Mouse (Mus musculus) MEL (cell line): ENCODE data around the gene Dctd. TPM values are rescaled to one million over a fixed set of nuclear protein-coding genes. Genes with fewer than 3 reads are reported as not detected.

Experiments
- DNase-seq: peaks from one replicate; pipeline ENCODE4 v3.0.0; 2011; ENCODE audit warnings: low read depth, low spot score
- H3K27ac ChIP-seq: 2 replicates; pipeline ENCODE4 v1.5.1; 2012; ENCODE audit warnings: low read depth, mild to moderate bottlenecking, control low read depth, low read length, moderate library complexity; ENCODE audit not compliant: control insufficient read depth
- H3K27me3 ChIP-seq, 2 experiments: fragments of 150-350 bp in 1 of 2; sonication (generic) in 1 of 2; 2 replicates each; pipeline ENCODE4 v1.6.1; 2012; ENCODE audit warnings: low read length in 2 of 2, mild to moderate bottlenecking in 2 of 2, improper control_type of control experiment in 1 of 2, moderate library complexity in 1 of 2; ENCODE audit not compliant: insufficient read depth in 2 of 2, control insufficient read depth in 1 of 2
- H3K36me3 ChIP-seq, 2 experiments: 2 replicates each; pipeline ENCODE4 v1.6.1; 2012 to 2014; ENCODE audit warnings: low read length in 2 of 2, improper control_type of control experiment in 1 of 2, inconsistent platforms in 1 of 2, mild to moderate bottlenecking in 1 of 2; ENCODE audit not compliant: insufficient read depth in 2 of 2, control insufficient read depth in 1 of 2
- H3K4me1 ChIP-seq, 2 experiments: fragments of 150-350 bp in 1 of 2; sonication (generic) in 1 of 2; 2 replicates each; pipeline ENCODE4 v1.6.1; 2012; ENCODE audit warnings: low read length in 2 of 2, improper control_type of control experiment in 1 of 2, mild to moderate bottlenecking in 1 of 2; ENCODE audit not compliant: insufficient read depth in 2 of 2, control insufficient read depth in 1 of 2
- H3K4me3 ChIP-seq, 2 experiments: fragments of 150-350 bp in 1 of 2; sonication (generic) in 1 of 2; 2 replicates each; pipeline ENCODE4 v1.5.1; 2012; ENCODE audit warnings: low read depth in 2 of 2, low read length in 2 of 2, mild to moderate bottlenecking in 2 of 2, moderate library complexity in 2 of 2, control low read depth in 1 of 2, improper control_type of control experiment in 1 of 2; ENCODE audit not compliant: control insufficient read depth in 1 of 2, insufficient read depth in 1 of 2
- H3K79me2 ChIP-seq: 2 replicates; pipeline ENCODE4 v1.6.1; 2012; ENCODE audit warnings: mild to moderate bottlenecking, low read length, moderate library complexity; ENCODE audit not compliant: control insufficient read depth, poor library complexity, insufficient read depth
- H3K9ac ChIP-seq: 2 replicates; pipeline ENCODE4 v1.6.1; 2012; ENCODE audit warnings: low read depth, mild to moderate bottlenecking, control low read depth, low read length, moderate library complexity; ENCODE audit not compliant: control insufficient read depth, poor library complexity, severe bottlenecking
- H3K9me3 ChIP-seq: fragments of 150-350 bp; sonication (generic); replicated peaks from 2 replicates; pipeline ENCODE4 v1.6.1; 2012; ENCODE audit warnings: mild to moderate bottlenecking, low read length, improper control_type of control experiment, moderate library complexity; ENCODE audit not compliant: insufficient read depth
- CHD1 ChIP-seq: IDR thresholded peaks from 2 replicates; pipeline ENCODE4 v1.6.1; 2012; ENCODE audit warnings: low read depth, mild to moderate bottlenecking, inconsistent platforms, low read length, improper control_type of control experiment
- CHD2 ChIP-seq: IDR thresholded peaks from 2 replicates; pipeline ENCODE4 v1.6.1; 2011; ENCODE audit warnings: low read length, improper control_type of control experiment
- CTCF ChIP-seq, 3 experiments: IDR thresholded peaks in 2 of 3; conservative IDR thresholded peaks in 1 of 3; 2 replicates each; pipeline ENCODE4 v1.5.1; 2011 to 2012; ENCODE audit warnings: low read length in 3 of 3, low read depth in 2 of 3, mild to moderate bottlenecking in 2 of 3, improper control_type of control experiment in 1 of 3, inconsistent platforms in 1 of 3, mixed read lengths in 1 of 3, moderate library complexity in 1 of 3; ENCODE audit not compliant: control insufficient read depth in 1 of 3, insufficient read depth in 1 of 3, poor library complexity in 1 of 3, severe bottlenecking in 1 of 3
- ELF1 ChIP-seq: IDR thresholded peaks from 2 replicates; pipeline ENCODE4 v1.6.1; 2014; ENCODE audit warnings: low read depth, mild to moderate bottlenecking, inconsistent platforms, low read length, improper control_type of control experiment, moderate library complexity
- GABPA ChIP-seq: IDR thresholded peaks from 2 replicates; pipeline ENCODE4 v1.6.1; 2012; ENCODE audit warnings: low read depth, mild to moderate bottlenecking, inconsistent platforms, low read length, improper control_type of control experiment, moderate library complexity
- KAT2A ChIP-seq: conservative IDR thresholded peaks from 2 replicates; pipeline ENCODE4 v1.6.1; 2012; ENCODE audit warnings: low read depth, low read length, improper control_type of control experiment, inconsistent platforms
- MAX ChIP-seq: IDR thresholded peaks from 2 replicates; pipeline ENCODE4 v1.6.1; 2011; ENCODE audit warnings: low read length, improper control_type of control experiment
- MEF2A ChIP-seq: IDR thresholded peaks from 2 replicates; pipeline ENCODE4 v1.6.1; 2014; ENCODE audit warnings: low read depth, mild to moderate bottlenecking, inconsistent platforms, low read length, improper control_type of control experiment; ENCODE audit not compliant: poor library complexity, insufficient replicate concordance, severe bottlenecking; ENCODE audit errors: extremely low read depth
- MXI1 ChIP-seq: IDR thresholded peaks from 2 replicates; pipeline ENCODE4 v1.6.1; 2011; ENCODE audit warnings: mild to moderate bottlenecking, low read depth, low read length, improper control_type of control experiment
- MYB ChIP-seq: IDR thresholded peaks from 2 replicates; pipeline ENCODE4 v1.6.1; 2011; ENCODE audit warnings: mild to moderate bottlenecking, low read depth, low read length, improper control_type of control experiment
- MYC ChIP-seq: IDR thresholded peaks from 2 replicates; pipeline ENCODE4 v1.6.1; 2011; ENCODE audit warnings: low read depth, mild to moderate bottlenecking, low read length, improper control_type of control experiment, moderate library complexity
- POLR2A ChIP-seq, 2 experiments: IDR thresholded peaks; 2 replicates each; pipeline ENCODE4 v1.6.1; 2011 to 2012; ENCODE audit warnings: low read length in 2 of 2, mild to moderate bottlenecking in 2 of 2, control low read depth in 1 of 2, improper control_type of control experiment in 1 of 2, low read depth in 1 of 2, moderate library complexity in 1 of 2; ENCODE audit not compliant: control insufficient read depth in 1 of 2, insufficient read depth in 1 of 2, poor library complexity in 1 of 2
- POLR2AphosphoS2 ChIP-seq: IDR thresholded peaks from 2 replicates; pipeline ENCODE4 v1.6.1; 2011; ENCODE audit warnings: low read length, improper control_type of control experiment
- RCOR1 ChIP-seq: IDR thresholded peaks from 2 replicates; pipeline ENCODE4 v1.6.1; 2012; ENCODE audit warnings: low read depth, mild to moderate bottlenecking, inconsistent platforms, low read length, improper control_type of control experiment
- SIN3A ChIP-seq: IDR thresholded peaks from 2 replicates; pipeline ENCODE4 v1.6.1; 2012; ENCODE audit warnings: low read length, improper control_type of control experiment, inconsistent platforms
- TBP ChIP-seq: IDR thresholded peaks from 2 replicates; pipeline ENCODE4 v1.8.0; 2011; ENCODE audit warnings: low read depth, low read length, improper control_type of control experiment
- UBTF ChIP-seq: IDR thresholded peaks from 2 replicates; pipeline ENCODE4 v1.6.1; 2012; ENCODE audit warnings: low read depth, mild to moderate bottlenecking, inconsistent platforms, low read length, improper control_type of control experiment, moderate library complexity, borderline replicate concordance; ENCODE audit not compliant: insufficient read depth
- USF2 ChIP-seq, 2 experiments: IDR thresholded peaks; 2 replicates each; pipeline ENCODE4 v1.6.1; 2011 to 2012; ENCODE audit warnings: improper control_type of control experiment in 2 of 2, low read length in 2 of 2, borderline replicate concordance in 1 of 2, inconsistent platforms in 1 of 2, low read depth in 1 of 2, mild to moderate bottlenecking in 1 of 2; ENCODE audit not compliant: insufficient read depth in 1 of 2
- ZMIZ1 ChIP-seq: IDR thresholded peaks from 2 replicates; pipeline ENCODE4 v1.6.1; 2012; ENCODE audit warnings: low read depth, mild to moderate bottlenecking, inconsistent platforms, low read length, improper control_type of control experiment, moderate library complexity
- ZNF384 ChIP-seq: IDR thresholded peaks from 2 replicates; pipeline ENCODE4 v1.6.1; 2012; ENCODE audit warnings: low read depth, mild to moderate bottlenecking, inconsistent platforms, low read length, improper control_type of control experiment
- polyA plus RNA-seq, 2 experiments: library from polyadenylated mRNA; stranded (reverse) in 1 of 2; unstranded in 1 of 2; fragments of >175 nt in 1 of 2; fragments of >200 nt in 1 of 2; gene quantifications; 2 replicates each; pipeline versions ENCODE4 v1.2.1 to v1.2.4; 2012; ENCODE audit warnings: low replicate concordance in 2 of 2, low read depth in 1 of 2; ENCODE audit not compliant: insufficient read length in 2 of 2, insufficient read depth in 1 of 2, missing spikeins in 1 of 2
- total RNA-seq: library from RNA; depleted of rRNA; stranded (reverse); fragments of 300-350 nt; gene quantifications from 2 replicates; pipeline ENCODE4 v1.2.3, GENCODE M21; 2012

The Dctd gene
- total and polyA plus RNA-seq, 3 experiments = 59.5 to 79.9 (median 78.0) TPM

GRCm38 (mm10) chr8:48137651-48137937, 38.7 kb downstream of the Dctd start:
- no peaks in the 10 kb centered on the region; a peak in 2 of 4 replicates for H3K36me3 ChIP-seq
- H3K27ac ChIP-seq = no peak overlapping the region
- TF ChIP-seq POLR2AphosphoS2 (no peak), POLR2A (IDR thresholded peaks at IDR 0.05; ENCODE audit: control insufficient read depth in 1 of 2, insufficient read depth in 1 of 2, low read depth in 1 of 2, low read length in 2 of 2, poor library complexity in 1 of 2) (no peak), RCOR1 (no peak), ZMIZ1 (no peak), USF2 (IDR thresholded peaks at IDR 0.05; ENCODE audit: borderline replicate concordance in 1 of 2, insufficient read depth in 1 of 2, low read depth in 1 of 2, low read length in 2 of 2) (no peak), TBP (no peak), MXI1 (no peak), GABPA (no peak), CHD1 (no peak), SIN3A (no peak), CTCF (IDR thresholded peaks at IDR 0.05 in 2 of 3, conservative IDR thresholded peaks at IDR 0.05 in 1 of 3; ENCODE audit: control insufficient read depth in 1 of 3, insufficient read depth in 1 of 3, low read depth in 2 of 3, low read length in 3 of 3, poor library complexity in 1 of 3, severe bottlenecking in 1 of 3) (no peak), KAT2A (no peak), UBTF (no peak), MAX (no peak), ZNF384 (no peak), MYC (no peak)
- H3K9me3 ChIP-seq = no peaks in the 10 kb centered on the region
- no peak for DNase-seq
- no peaks in the 10 kb centered on the region for H3K4me1 ChIP-seq
- H3K27me3 ChIP-seq = no peaks in the 10 kb centered on the region
- no peaks in the 10 kb centered on the region for H3K79me2 ChIP-seq
- no peak overlapping the region for H3K9ac ChIP-seq
- no peak overlapping the region for H3K4me3 ChIP-seq

- Histone ChIP-seq H3K9me3 (no peaks in the 10 kb centered on the region), H3K9ac (no peak overlapping the region), H3K4me1 (no peaks in the 10 kb centered on the region), H3K27ac (no peak overlapping the region), H3K27me3 (no peaks in the 10 kb centered on the region), H3K4me3 (no peak overlapping the region), H3K79me2 (no peaks in the 10 kb centered on the region), H3K36me3 (no peaks in the 10 kb centered on the region; a peak in 1 of 4 replicates)
- DNase-seq = no peak
- TF ChIP-seq ELF1 = no peak
- TF ChIP-seq MYB = no peak
- no peak for TF ChIP-seq MEF2A
- no peak for TF ChIP-seq CHD2
Measured at GRCm38 (mm10) chr8:48141023-48141422, 42.1 kb downstream of the Dctd start.
